Mouse (Mus musculus): Measurements from ENCODE around the gene Ddx60.

GRCm38 (mm10) chr8:62060357-62060756 is 132.5 kb downstream of the Ddx60 start:
- no peak for TF ChIP-seq CTCF (IDR thresholded peaks at IDR 0.05; ENCODE audit: low read depth, low read length)
- no peak for TF ChIP-seq POLR2A (IDR thresholded peaks at IDR 0.05; ENCODE audit: insufficient read depth, low read length)

All from ES-Bruce4 (cell line).